Mouse (Mus musculus) cerebellum, adult 2 months (tissue): ENCODE measurements at regions not wholly inside any gene's neighbourhood (a gene's known extent, or its start where the extent isn't known, plus 50 kb on each side); places are given as distances from the start of the nearest gene placed in this dataset.

ENCODE experiments used
- CTCF ChIP-seq: fragments of 200-500 bp; IDR thresholded peaks from 2 replicates; pipeline ENCODE4 v1.5.1; 2011; ENCODE audit warnings: low read depth, mild to moderate bottlenecking, control low read depth, low read length, moderate library complexity, borderline replicate concordance; ENCODE audit not compliant: insufficient read depth
- POLR2A ChIP-seq: fragments of 200-500 bp; IDR thresholded peaks from 2 replicates; pipeline ENCODE4 v1.6.1; 2011; ENCODE audit warnings: low read length, control low read depth, borderline replicate concordance; ENCODE audit not compliant: insufficient read depth

DNA sequence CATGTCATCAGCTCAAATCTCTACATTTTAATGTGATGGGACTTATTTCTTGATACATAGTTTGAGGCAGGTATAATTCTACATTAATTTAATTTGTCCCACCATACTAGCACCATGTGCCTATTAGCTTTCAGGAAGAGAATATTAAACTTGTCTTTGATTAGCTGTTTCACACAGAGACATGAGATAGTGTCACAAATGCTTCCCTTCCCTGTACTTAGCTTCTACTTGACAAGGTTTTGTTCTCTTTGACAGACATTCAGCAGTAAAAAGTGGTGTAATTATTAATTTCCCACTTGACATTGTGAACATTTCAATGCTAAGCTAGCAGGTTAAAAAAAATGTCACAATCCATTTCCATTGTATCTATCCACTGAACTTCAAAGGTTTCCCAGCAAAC, 125.3 kb upstream of the Man1a start:
- TF ChIP-seq CTCF, result no peak
- no peak for TF ChIP-seq POLR2A
